Mouse (Mus musculus): ENCODE data around the gene 4930519G04Rik.
"Not testable (repeated sequence)": the region's sequence is repeated elsewhere in the genome, so short reads cannot be mapped to it uniquely, and the experiment has no call there.

The 4930519G04Rik gene

DNA sequence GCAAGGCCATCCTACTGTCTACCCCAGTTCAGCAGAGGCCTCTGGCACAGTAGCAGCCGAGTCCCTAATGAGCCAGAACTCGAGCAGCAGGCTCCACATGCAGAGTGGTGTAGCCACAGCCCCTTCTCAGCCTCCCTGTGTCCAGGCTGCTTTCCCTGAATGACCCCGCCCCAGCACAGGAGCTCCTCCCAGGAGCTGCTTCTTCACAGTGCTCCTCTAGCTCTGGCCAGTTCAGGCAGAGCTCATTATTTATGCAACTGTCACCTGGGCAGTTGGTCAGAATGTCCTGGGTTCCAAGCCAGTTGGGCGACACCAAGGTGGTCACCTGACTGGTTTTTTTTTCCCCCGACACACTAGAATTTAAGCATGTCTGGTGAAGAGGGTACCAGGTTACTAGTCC is at the start of gene 4930519G04Rik:
Gene 4930519G04Rik (plus strand): TSS at position 301 of the 400 bp plus-strand sequence.
- not testable (repeated sequence) for DNase-seq (ENCODE audit: low spot score)

- DNase-seq (ENCODE audit: low spot score): no peak
Measured at GRCm38 (mm10) chr5:114804335-114804734, 49.1 kb upstream of the 4930519G04Rik start.

GRCm38 (mm10) chr5:114804958-114805357 is 48.5 kb upstream of the 4930519G04Rik start:
- DNase-seq (ENCODE audit: low spot score): peak; percentile 53

DNA sequence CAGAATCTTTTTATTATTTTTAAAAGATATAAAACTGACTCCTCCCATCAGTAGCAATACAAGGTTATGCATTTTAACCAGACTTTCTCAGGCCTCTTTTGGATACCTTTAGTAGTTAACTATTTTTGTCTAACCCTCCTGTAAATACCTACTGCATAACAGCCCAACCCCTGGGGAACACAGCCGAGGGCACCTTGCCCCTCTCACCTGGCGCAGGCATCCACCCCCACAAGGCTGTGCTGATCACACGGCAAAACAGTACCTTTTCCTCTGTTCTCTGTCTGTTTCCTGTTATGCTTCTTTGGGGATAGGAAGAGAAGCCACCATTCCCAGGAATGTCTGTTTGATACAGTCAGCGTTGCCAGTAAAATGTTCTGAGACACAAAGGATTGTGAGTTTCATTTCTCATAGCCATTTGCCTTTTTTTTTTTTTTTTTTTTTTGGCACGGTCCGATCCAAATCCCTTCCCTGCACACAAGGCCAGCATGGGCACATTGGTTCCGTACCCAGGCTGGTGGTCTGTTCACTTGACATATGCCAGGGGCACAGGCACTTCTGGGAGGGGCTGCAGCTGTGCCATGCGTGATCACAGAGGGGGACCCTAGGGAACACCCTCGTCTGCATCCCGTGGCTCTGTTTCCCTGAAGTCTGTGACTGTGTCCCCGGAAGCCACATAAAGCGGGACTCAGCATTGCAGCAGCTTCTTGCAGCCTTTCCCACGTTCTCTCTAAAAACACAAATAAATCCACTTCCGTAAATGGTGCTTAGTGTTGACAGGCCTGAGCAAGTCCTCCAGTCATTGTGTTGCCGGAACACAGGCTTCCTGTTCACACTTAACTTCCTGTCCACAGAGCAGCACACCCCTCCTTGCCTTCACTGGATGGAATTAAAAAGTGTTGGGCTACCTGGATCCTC is 47.8 kb upstream of the 4930519G04Rik start:
- DNase-seq (ENCODE audit: low spot score): no peak

DNA sequence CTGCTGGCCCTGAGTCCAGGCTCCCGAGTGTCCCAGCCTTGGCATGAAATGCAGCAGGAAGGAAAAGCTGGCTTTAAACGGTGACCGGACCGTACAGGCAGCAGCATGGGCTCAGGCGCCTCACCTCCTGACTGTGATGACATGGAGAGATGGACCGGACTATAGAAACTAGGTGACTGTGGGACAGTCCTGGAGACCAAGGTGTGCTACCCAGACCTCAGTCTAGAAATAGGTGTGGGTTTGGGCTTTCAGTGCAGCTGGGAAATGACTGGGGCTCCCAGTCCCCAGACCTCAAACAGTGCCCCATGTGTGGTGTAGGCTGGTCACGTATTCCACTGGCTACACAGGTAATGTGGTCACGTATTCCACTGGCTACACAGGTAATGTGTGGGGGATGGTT is 46.8 kb upstream of the 4930519G04Rik start:
- DNase-seq (ENCODE audit: low spot score): no peak

DNA sequence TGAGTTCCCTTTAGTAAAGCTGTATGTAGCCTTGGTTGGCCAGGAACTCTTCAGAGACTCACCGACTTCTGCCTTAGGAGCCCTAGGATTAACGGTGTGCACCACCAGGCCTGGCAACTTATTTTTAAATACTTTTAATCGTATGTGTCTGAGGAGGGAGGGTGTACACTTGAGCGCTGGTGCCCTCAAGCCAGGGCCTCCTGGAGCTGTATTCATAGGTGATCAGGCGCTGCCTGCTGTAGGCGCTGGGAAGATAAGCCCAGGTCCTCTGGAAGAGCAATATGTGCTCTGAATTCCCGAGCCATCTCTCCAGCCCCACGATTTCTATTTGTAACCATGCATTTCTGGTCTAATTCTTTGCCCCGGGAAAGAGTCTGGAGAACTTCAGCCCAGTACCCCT is 46.4 kb upstream of the 4930519G04Rik start:
- no peak for DNase-seq (ENCODE audit: low spot score)

DNA sequence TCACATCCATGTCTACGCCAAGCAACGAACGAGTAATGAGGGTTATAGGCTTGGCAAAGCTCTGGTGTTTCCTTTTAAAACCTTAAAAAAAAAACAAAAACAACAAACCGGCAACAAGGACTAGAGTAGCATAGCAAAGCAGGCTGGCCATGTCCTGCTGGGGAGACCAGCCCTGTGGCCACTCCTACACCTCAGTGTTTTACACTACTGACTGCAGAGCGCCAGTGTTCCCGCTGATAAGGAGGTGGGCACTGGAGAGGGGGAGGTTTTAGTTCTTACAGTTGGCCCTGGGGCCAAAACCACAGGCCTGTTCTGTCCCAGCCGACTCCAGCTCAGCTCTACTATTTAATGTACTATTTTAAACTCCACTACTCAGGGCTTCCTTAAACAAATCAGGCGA is 46.0 kb upstream of the 4930519G04Rik start:
- DNase-seq (ENCODE audit: low spot score): no peak

- DNase-seq (ENCODE audit: low spot score): peak; percentile 18
Measured at GRCm38 (mm10) chr5:114807893-114808292, 45.6 kb upstream of the 4930519G04Rik start.

DNA sequence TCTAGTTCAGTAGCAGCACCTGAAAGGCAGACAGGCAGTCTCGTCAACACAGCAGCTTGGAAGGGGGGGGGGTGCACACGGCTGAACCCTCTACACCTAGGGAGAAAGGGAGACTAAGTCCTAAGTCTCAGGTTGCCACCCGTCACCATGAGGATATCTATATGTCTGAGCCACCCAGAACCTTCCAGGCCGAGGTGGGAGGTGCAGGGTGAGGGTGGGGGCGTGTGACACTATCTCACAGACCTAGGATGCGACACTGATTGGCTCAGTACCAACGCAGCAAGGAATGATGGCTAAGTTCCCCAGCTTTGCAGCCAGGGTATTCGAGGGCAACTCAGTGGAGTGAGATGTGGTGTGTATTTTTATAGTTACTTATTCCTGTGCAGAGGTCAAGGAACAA is 45.1 kb upstream of the 4930519G04Rik start:
- DNase-seq (ENCODE audit: low spot score): no peak

GRCm38 (mm10) chr5:114809181-114809756 is 44.2 kb upstream of the 4930519G04Rik start:
- no peak for DNase-seq (ENCODE audit: low spot score)

- DNase-seq (ENCODE audit: low spot score): no peak
Measured at GRCm38 (mm10) chr5:114809826-114810225, 43.6 kb upstream of the 4930519G04Rik start.

- peak; percentile 92 for DNase-seq (ENCODE audit: low spot score)
Measured at GRCm38 (mm10) chr5:114813525-114814181, 39.8 kb upstream of the 4930519G04Rik start.

GRCm38 (mm10) chr5:114816599-114816998 is 36.9 kb upstream of the 4930519G04Rik start:
- peak; percentile 15 for DNase-seq (ENCODE audit: low spot score)

- no peak for DNase-seq (ENCODE audit: low spot score)
Measured at GRCm38 (mm10) chr5:114818124-114818523, 35.3 kb upstream of the 4930519G04Rik start.

GRCm38 (mm10) chr5:114822796-114823688 is 30.4 kb upstream of the 4930519G04Rik start, which contains the start of gene 1500011B03Rik:
Gene 1500011B03Rik, minus strand, starts transcription at chr5:114823468.
- peak; percentile 92 for DNase-seq (ENCODE audit: low spot score)

- peak; percentile 72 for DNase-seq (ENCODE audit: low spot score)
Measured at GRCm38 (mm10) chr5:114824197-114824596, 29.3 kb upstream of the 4930519G04Rik start.

- peak; percentile 96 for DNase-seq (ENCODE audit: low spot score)
Measured at GRCm38 (mm10) chr5:114825978-114826691, 27.3 kb upstream of the 4930519G04Rik start.

GRCm38 (mm10) chr5:114827427-114827826 is 26.0 kb upstream of the 4930519G04Rik start:
- no peak for DNase-seq (ENCODE audit: low spot score)

DNA sequence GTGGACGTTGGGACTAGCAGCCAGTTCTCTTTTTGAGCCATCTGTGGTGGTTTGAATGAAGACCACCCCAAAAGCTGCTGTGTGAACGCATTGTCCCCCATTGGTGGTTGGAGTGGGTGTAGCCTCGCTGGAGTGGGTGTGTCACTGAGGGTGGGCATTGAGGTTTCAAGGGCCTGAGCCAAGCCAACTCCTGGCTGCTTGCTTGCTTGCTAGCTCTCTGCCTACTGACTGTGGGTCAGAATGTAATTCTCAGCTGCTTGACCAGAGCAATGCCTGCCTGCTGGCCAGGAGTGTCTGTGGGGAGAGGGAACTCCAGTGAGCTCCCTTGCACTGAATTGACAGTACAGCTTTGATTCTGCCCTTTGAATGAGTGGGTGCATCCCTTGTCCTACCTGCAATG is 23.7 kb upstream of the 4930519G04Rik start:
- no peak for DNase-seq (ENCODE audit: low spot score)

DNA sequence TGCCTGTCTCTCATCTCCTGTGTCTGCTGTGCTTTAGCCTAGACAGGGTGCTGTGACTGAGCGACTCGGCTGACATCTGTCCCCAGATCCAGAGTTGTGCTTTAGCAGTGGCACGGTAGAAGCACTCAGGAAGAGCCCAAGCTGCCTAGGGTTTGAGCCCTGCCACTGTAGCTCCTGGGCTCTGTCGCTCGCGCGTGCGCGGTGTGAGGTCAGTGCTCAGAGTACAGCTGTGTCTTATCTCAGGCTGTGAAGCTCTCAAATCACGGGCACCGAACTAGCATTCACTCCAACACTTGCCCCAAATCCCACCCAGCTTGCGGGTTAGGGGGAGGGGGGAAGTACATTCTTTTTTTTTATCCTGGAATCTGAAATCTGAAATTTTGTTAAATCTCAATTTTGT is 16.6 kb upstream of the 4930519G04Rik start:
- peak; percentile 22 for DNase-seq (ENCODE audit: low spot score)

GRCm38 (mm10) chr5:114840481-114840880 is 13.0 kb upstream of the 4930519G04Rik start:
- DNase-seq (ENCODE audit: low spot score): not testable (repeated sequence)
